Mouse (Mus musculus): ENCODE measurements around the gene Ptges3l.

DNA sequence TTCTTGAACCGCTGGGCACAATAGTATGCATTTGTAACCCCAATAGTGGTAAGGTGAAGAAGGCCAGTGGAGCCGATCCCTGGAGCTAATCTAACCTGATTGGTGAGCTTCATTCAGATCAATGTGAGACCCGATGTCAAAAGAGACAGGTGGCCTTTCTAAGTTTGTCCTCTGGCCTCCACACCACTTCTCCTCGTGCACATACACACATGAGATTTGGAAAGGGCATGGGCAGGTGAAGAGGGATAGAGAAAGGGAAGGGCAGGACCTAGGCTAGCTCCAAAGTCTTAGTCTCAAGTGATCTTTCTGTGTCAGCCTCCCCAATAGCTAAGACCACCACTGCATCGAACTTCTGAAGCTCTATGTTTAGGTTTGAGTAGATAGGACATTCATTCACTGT is 55.0 kb downstream of the Ptges3l start:
- TF ChIP-seq POLR2A (IDR thresholded peaks at IDR 0.05; ENCODE audit: borderline replicate concordance, control insufficient read depth, low read depth, low read length) (no peak), CTCF (IDR thresholded peaks at IDR 0.05; ENCODE audit: control insufficient read depth, insufficient read depth, low read length) (no peak)

Data from bone marrow, adult 2 months (tissue).